Mouse (Mus musculus) embryonic facial prominence, embryonic 11.5 days (tissue): ENCODE results near the gene Cpox. TPM values are rescaled to one million over a fixed set of nuclear protein-coding genes. Genes with fewer than 3 reads are reported as not detected.

Experiments used
- ATAC-seq: fragments of 200-750 bp; cut with Nextera tagmentation; replicated peaks from 2 replicates; pipeline ENCODE4 v1.8.0; 2017; ENCODE audit warnings: low read depth; ENCODE audit not compliant: insufficient number of reproducible peaks, low FRiP score, low TSS enrichment
- DNase-seq: peaks from one replicate; pipeline ENCODE4 v3.0.0-alpha.2; 2015; ENCODE audit warnings: low spot score
- H3K27ac ChIP-seq: fragments of 300-500 bp; sonication (generic); replicated peaks from 2 replicates; pipeline ENCODE4 v1.5.1; 2014; ENCODE audit warnings: mild to moderate bottlenecking, low read depth, low read length, control low read depth
- H3K27me3 ChIP-seq: fragments of 300-500 bp; sonication (generic); 2 replicates; pipeline ENCODE4 v1.6.1; 2014; ENCODE audit warnings: mild to moderate bottlenecking, low read length, moderate library complexity, mixed read lengths; ENCODE audit not compliant: control insufficient read depth, insufficient read depth
- H3K36me3 ChIP-seq: fragments of 300-500 bp; sonication (generic); replicated peaks from 2 replicates; pipeline ENCODE4 v1.6.1; 2014; ENCODE audit warnings: low read depth, mild to moderate bottlenecking, low read length, moderate library complexity, mixed read lengths; ENCODE audit not compliant: control insufficient read depth, insufficient read depth
- H3K4me1 ChIP-seq: fragments of 300-500 bp; sonication (generic); 2 replicates; pipeline ENCODE4 v1.6.1; 2014; ENCODE audit warnings: low read length, mixed read lengths; ENCODE audit not compliant: control insufficient read depth, insufficient read depth
- H3K4me2 ChIP-seq: fragments of 300-500 bp; sonication (generic); 2 replicates; pipeline ENCODE4 v1.6.1; 2014; ENCODE audit warnings: low read depth, mild to moderate bottlenecking, control low read depth, low read length, moderate library complexity
- H3K4me3 ChIP-seq: fragments of 300-500 bp; sonication (generic); 2 replicates; pipeline ENCODE4 v1.5.1; 2014; ENCODE audit warnings: low read depth, low read length, control low read depth
- H3K9ac ChIP-seq: fragments of 300-500 bp; sonication (generic); replicated peaks from 2 replicates; pipeline ENCODE4 v1.6.1; 2014; ENCODE audit warnings: mild to moderate bottlenecking, control low read depth, low read length
- H3K9me3 ChIP-seq: fragments of 300-500 bp; sonication (generic); replicated peaks from 2 replicates; pipeline ENCODE4 v1.6.1; 2016; ENCODE audit warnings: mild to moderate bottlenecking, low read length, inconsistent platforms, mixed read lengths; ENCODE audit not compliant: control insufficient read depth
- WGBS: fragments of 180-500 bp; shearing (Covaris S2); extraction: QIAGEN DNeasy Blood & Tissue Kit; methylation state at CpG from one replicate; pipeline ENCODE4 v1.1.7; 2014; 5-methylcytosine and 5-hydroxymethylcytosine counted together
- microRNA-seq: library from miRNA; unstranded; fragments of <30 nt; microRNA quantifications from one replicate; pipeline ENCODE4, GENCODE M21; 2016; ENCODE audit warnings: borderline number of aligned reads
- polyA plus RNA-seq: library from polyadenylated mRNA; unstranded; fragments of >200 nt; fragmentation: Nextera tagmentation; extraction: Ambion mirVana; gene quantifications from 2 replicates; pipeline ENCODE4 v1.2.1, GENCODE M21; 2014

Gene Cpox
- polyA plus RNA-seq, 1 experiment from 2014 or later, result 22.0 TPM

GRCm38 (mm10) chr16:58740751-58741150 is 70.7 kb downstream of the Cpox start:
- Histone ChIP-seq H3K4me2 (no peak overlapping the region), H3K4me3 (no peak overlapping the region), H3K27ac (no peak overlapping the region), H3K9me3 (no peaks in the 10 kb centered on the region), H3K27me3 (no peaks in the 10 kb centered on the region), H3K36me3 (no peaks in the 10 kb centered on the region), H3K9ac (no peak overlapping the region), H3K4me1 (no peaks in the 10 kb centered on the region)
- 92% methylated on average over 5 of the region's 5 CpGs for WGBS
- ATAC-seq (no peak), DNase-seq (no peak)

- WGBS, result 74% methylated on average over 4 of the region's 4 CpGs
- ATAC-seq (no peak), DNase-seq (no peak)
- Histone ChIP-seq H3K9ac (no peak overlapping the region), H3K4me3 (no peak overlapping the region), H3K4me2 (no peak overlapping the region), H3K27ac (no peak overlapping the region), H3K36me3 (no peaks in the 10 kb centered on the region), H3K27me3 (no peaks in the 10 kb centered on the region), H3K4me1 (no peaks in the 10 kb centered on the region), H3K9me3 (no peaks in the 10 kb centered on the region)
Observed at GRCm38 (mm10) chr16:58746715-58747114, 76.6 kb downstream of the Cpox start.

DNA sequence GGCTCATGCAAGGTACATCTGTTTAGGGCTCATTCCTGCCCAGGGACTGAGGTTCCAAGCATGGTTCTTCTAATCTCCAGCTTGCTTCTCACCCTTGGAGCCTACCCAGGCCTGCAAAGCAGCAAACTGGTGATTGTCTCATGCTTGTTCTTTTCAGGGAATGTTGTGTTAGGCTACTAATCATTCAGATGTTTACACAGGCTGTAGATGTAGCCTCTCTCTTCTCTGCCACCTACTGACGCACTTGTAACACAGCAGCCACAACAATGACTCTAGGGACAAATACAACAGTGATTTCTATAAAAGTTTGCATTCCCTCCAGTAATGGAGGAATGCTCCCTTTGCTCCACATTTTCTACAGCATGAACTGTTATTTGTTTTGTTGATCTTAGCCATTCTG is 81.2 kb downstream of the Cpox start:
- H3K27me3 ChIP-seq, result no peaks in the 10 kb centered on the region

DNA sequence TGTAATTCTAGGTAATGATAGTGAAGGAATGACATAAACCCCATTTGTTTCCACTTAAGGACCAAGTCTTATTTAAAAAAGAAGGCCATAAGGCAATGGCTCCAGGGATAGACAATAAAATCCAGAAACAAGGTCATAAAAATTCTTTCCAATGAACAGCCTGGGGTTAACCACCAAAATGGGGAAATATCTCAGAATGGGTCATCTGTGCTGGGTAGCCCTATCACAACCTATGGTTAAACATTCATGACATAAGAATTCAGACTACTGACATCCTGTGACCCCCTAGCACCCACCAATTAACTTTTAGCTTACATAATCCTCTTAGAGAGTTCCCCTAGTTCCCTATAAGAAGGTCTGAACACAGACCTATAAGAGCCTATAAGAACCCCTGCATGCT is 86.1 kb downstream of the Cpox start:
- H3K9me3 ChIP-seq, result no peaks in the 10 kb centered on the region
- H3K27me3 ChIP-seq, result no peaks in the 10 kb centered on the region
- no peak overlapping the region for H3K4me3 ChIP-seq
- no peak overlapping the region for H3K27ac ChIP-seq
- no peak overlapping the region for H3K4me2 ChIP-seq
- DNase-seq (no peak), ATAC-seq (no peak)
- no peaks in the 10 kb centered on the region for H3K4me1 ChIP-seq
- no peak overlapping the region for H3K9ac ChIP-seq
- H3K36me3 ChIP-seq, result no peaks in the 10 kb centered on the region

More for the DNA sequence above, 81.2 kb downstream of the Cpox start:
- no peaks in the 10 kb centered on the region for H3K36me3 ChIP-seq
- no peak for DNase-seq
- H3K4me3 ChIP-seq, result no peak overlapping the region
- H3K9ac ChIP-seq, result no peak overlapping the region
- H3K27ac ChIP-seq, result no peak overlapping the region
- no peaks in the 10 kb centered on the region for H3K9me3 ChIP-seq
- no peak for ATAC-seq
- WGBS, result 18% methylated on average over 1 of the region's 1 CpGs
- no peak overlapping the region for H3K4me2 ChIP-seq
- no peaks in the 10 kb centered on the region for H3K4me1 ChIP-seq

- ATAC-seq, result no peak
- WGBS, result 88% methylated on average over 1 of the region's 1 CpGs
Observed at GRCm38 (mm10) chr16:58763076-58763475, 93.0 kb downstream of the Cpox start, which contains the start of gene Olfr172. Olfr172 (minus strand) TSS chr16:58763176.

More at GRCm38 (mm10) chr16:58763076-58763475, 93.0 kb downstream of the Cpox start, which contains the start of gene Olfr172:
- no peak within 1 kb of the TSS for H3K4me2 ChIP-seq
- DNase-seq, result no peak
- H3K9me3 ChIP-seq, result no peaks in the 10 kb centered on the region
- H3K27ac ChIP-seq, result no peak within 1 kb of the TSS
- H3K9ac ChIP-seq, result no peak within 1 kb of the TSS
- no peaks in the 10 kb centered on the region for H3K36me3 ChIP-seq
- H3K4me1 ChIP-seq, result no peaks in the 10 kb centered on the region
- no peak within 1 kb of the TSS for H3K4me3 ChIP-seq
- H3K27me3 ChIP-seq, result no peaks in the 10 kb centered on the region

Small RNAs within 50 kb of the gene (microRNA-seq; reads per million reads assigned to microRNA genes)
- gene Gm27564, result not detected

Other genes starting within 250 kb of the Cpox start
- gene St3gal6, start 146.0 kb upstream of the Cpox start, polyA plus RNA-seq, result 8.1 and 9.9 TPM in 2 replicates
- gene Gm813, start 53.3 kb upstream of the Cpox start, polyA plus RNA-seq, result not detected in 2 replicates
- not detected in 2 replicates for gene E330017A01Rik, start 31.6 kb upstream of the Cpox start, polyA plus RNA-seq
- gene Gpr15, start 48.8 kb downstream of the Cpox start, polyA plus RNA-seq, result not detected in 2 replicates
- 143 and 145 TPM in 2 replicates for gene Cldnd1, start 57.6 kb downstream of the Cpox start, polyA plus RNA-seq
- not detected in 2 replicates for gene Olfr172, start 92.9 kb downstream of the Cpox start, polyA plus RNA-seq
- gene Olfr173, start 130.0 kb downstream of the Cpox start, polyA plus RNA-seq, result 0.11 TPM in 1 of 2 replicates, not detected in the other
- gene Olfr175-ps1, start 156.5 kb downstream of the Cpox start, polyA plus RNA-seq, result not detected in 2 replicates
- gene Olfr177, start 204.5 kb downstream of the Cpox start, polyA plus RNA-seq, result not detected in 2 replicates
- not detected in 2 replicates for gene Olfr178, start 221.8 kb downstream of the Cpox start, polyA plus RNA-seq